Mouse (Mus musculus) liver, embryonic 11.5 days (tissue): ENCODE measurements around the gene Gypa. TPM values are rescaled to one million over a fixed set of nuclear protein-coding genes. Genes with fewer than 3 reads are reported as not detected.
A peak's percentile ranks its signal among the peaks of the same experiment; 100 is the strongest.

ENCODE experiments used
- ATAC-seq: fragments of 200-750 bp; cut with Nextera tagmentation; replicated peaks from 2 replicates; pipeline ENCODE4 v1.8.0; 2017; ENCODE audit warnings: moderate number of reproducible peaks, mild to moderate bottlenecking, moderate TSS enrichment, moderate library complexity; ENCODE audit not compliant: low FRiP score
- DNase-seq: peaks from one replicate; pipeline ENCODE4 v3.0.0-alpha.2; 2017; ENCODE audit warnings: low spot score
- H3K27ac ChIP-seq: fragments of 300-500 bp; sonication (generic); 2 replicates; pipeline ENCODE4 v1.5.1; 2014; ENCODE audit warnings: mild to moderate bottlenecking, low read depth, low read length, control low read depth
- H3K27me3 ChIP-seq: fragments of 300-500 bp; sonication (generic); replicated peaks from 2 replicates; pipeline ENCODE4 v1.6.1; 2014; ENCODE audit warnings: low read length, mixed read lengths; ENCODE audit not compliant: control insufficient read depth, insufficient read depth
- H3K36me3 ChIP-seq: fragments of 300-500 bp; sonication (generic); 2 replicates; pipeline ENCODE4 v1.6.1; 2014; ENCODE audit warnings: mild to moderate bottlenecking, low read length, moderate library complexity, mixed read lengths; ENCODE audit not compliant: control insufficient read depth, insufficient read depth
- H3K4me1 ChIP-seq: fragments of 300-500 bp; sonication (generic); replicated peaks from 2 replicates; pipeline ENCODE4 v1.6.1; 2014; ENCODE audit warnings: low read length, mixed read lengths; ENCODE audit not compliant: control insufficient read depth, insufficient read depth
- H3K4me2 ChIP-seq: fragments of 300-500 bp; sonication (generic); 2 replicates; pipeline ENCODE4 v1.6.1; 2014; ENCODE audit warnings: mild to moderate bottlenecking, control low read depth, moderate library complexity
- H3K4me3 ChIP-seq: fragments of 300-500 bp; sonication (generic); 2 replicates; pipeline ENCODE4 v1.5.1; 2014; ENCODE audit warnings: low read depth, low read length, control low read depth
- H3K9ac ChIP-seq: fragments of 300-500 bp; sonication (generic); 2 replicates; pipeline ENCODE4 v1.6.1; 2014; ENCODE audit warnings: low read depth, low read length, control low read depth
- H3K9me3 ChIP-seq: fragments of 300-500 bp; sonication (generic); 2 replicates; pipeline ENCODE4 v1.6.1; 2016; ENCODE audit warnings: low read length, inconsistent platforms, mixed read lengths; ENCODE audit not compliant: control insufficient read depth
- WGBS: fragments of 180-500 bp; shearing (Covaris S2); extraction: QIAGEN DNeasy Blood & Tissue Kit; methylation state at CpG from one replicate; pipeline ENCODE4 v1.1.7; 2014; 5-methylcytosine and 5-hydroxymethylcytosine counted together
- polyA plus RNA-seq: library from polyadenylated mRNA; unstranded; fragments of >200 nt; fragmentation: Nextera tagmentation; extraction: Ambion mirVana; gene quantifications from 2 replicates; pipeline ENCODE4 v1.2.1, GENCODE M21; 2014

Gypa gene
- polyA plus RNA-seq, 1 experiment from 2014 or later, result 197 TPM

- H3K27ac ChIP-seq, result peak overlapping the region; percentile 90
- H3K4me2 ChIP-seq, result peak overlapping the region; percentile 60
- no peaks in the 10 kb centered on the region for H3K27me3 ChIP-seq
- H3K36me3 ChIP-seq, result peaks cover 3% of the 10 kb centered on the region; the same call in 1 of the 2 replicates
- peaks cover 19% of the 10 kb centered on the region for H3K4me1 ChIP-seq
- WGBS, result 38% methylated on average over 2 of the region's 2 CpGs
- H3K4me3 ChIP-seq, result 0 out of 2 replicates have a peak overlapping the region, but pooled peaks have one; percentile 21
- ATAC-seq, result peak; percentile 92
- H3K9me3 ChIP-seq, result no peaks in the 10 kb centered on the region
- H3K9ac ChIP-seq, result peak overlapping the region; percentile 2; the same call in 1 of the 2 replicates
- no peak for DNase-seq
These were observed 6.7 kb downstream of the Gypa start for GRCm38 (mm10) chr8:80500244-80500643.

GRCm38 (mm10) chr8:80500773-80501172 is 7.2 kb downstream of the Gypa start:
- Histone ChIP-seq H3K36me3 (peaks cover 3% of the 10 kb centered on the region; the same call in 1 of the 2 replicates), H3K27ac (peak overlapping the region; percentile 63), H3K4me1 (peaks cover 19% of the 10 kb centered on the region), H3K9ac (peak overlapping the region; percentile 2; the same call in 1 of the 2 replicates), H3K9me3 (no peaks in the 10 kb centered on the region), H3K27me3 (no peaks in the 10 kb centered on the region), H3K4me3 (peak overlapping the region; percentile 1; the same call in 1 of the 2 replicates), H3K4me2 (peak overlapping the region; percentile 60)
- 45% methylated on average over 3 of the region's 3 CpGs for WGBS
- DNase-seq (no peak), ATAC-seq (peak; percentile 40)

DNA sequence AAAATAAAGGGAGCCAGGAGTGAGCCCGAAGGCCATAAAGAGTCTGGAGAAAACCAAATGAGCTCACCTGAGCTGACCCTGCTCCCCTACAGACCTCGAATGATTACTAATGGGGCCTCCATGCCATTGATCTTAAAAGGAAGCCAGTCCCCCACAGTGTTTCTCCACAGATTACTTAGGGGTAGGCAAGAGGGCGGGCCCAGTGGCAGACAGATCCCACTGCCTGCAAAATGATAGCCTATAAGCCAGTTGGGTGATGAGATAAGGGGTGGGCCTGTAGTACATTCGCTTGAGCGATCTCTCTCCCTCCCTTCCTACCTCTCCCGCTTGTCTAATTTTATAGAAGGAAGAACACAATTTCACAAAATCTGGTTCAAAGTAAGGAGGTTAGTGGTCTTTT is 7.7 kb downstream of the Gypa start:
- H3K4me1 ChIP-seq, result peaks cover 19% of the 10 kb centered on the region
- H3K27me3 ChIP-seq, result no peaks in the 10 kb centered on the region
- peaks cover 3% of the 10 kb centered on the region; the same call in 1 of the 2 replicates for H3K36me3 ChIP-seq
- ATAC-seq (peak; percentile 82), DNase-seq (no peak)
- H3K9me3 ChIP-seq, result no peaks in the 10 kb centered on the region
- H3K27ac ChIP-seq, result peak overlapping the region; percentile 63
- WGBS, result 44% methylated on average over 6 of the region's 6 CpGs
- H3K4me2 ChIP-seq, result peak overlapping the region; percentile 60
- peak overlapping the region; percentile 1; the same call in 1 of the 2 replicates for H3K4me3 ChIP-seq
- peak overlapping the region; percentile 50 for H3K9ac ChIP-seq

DNA sequence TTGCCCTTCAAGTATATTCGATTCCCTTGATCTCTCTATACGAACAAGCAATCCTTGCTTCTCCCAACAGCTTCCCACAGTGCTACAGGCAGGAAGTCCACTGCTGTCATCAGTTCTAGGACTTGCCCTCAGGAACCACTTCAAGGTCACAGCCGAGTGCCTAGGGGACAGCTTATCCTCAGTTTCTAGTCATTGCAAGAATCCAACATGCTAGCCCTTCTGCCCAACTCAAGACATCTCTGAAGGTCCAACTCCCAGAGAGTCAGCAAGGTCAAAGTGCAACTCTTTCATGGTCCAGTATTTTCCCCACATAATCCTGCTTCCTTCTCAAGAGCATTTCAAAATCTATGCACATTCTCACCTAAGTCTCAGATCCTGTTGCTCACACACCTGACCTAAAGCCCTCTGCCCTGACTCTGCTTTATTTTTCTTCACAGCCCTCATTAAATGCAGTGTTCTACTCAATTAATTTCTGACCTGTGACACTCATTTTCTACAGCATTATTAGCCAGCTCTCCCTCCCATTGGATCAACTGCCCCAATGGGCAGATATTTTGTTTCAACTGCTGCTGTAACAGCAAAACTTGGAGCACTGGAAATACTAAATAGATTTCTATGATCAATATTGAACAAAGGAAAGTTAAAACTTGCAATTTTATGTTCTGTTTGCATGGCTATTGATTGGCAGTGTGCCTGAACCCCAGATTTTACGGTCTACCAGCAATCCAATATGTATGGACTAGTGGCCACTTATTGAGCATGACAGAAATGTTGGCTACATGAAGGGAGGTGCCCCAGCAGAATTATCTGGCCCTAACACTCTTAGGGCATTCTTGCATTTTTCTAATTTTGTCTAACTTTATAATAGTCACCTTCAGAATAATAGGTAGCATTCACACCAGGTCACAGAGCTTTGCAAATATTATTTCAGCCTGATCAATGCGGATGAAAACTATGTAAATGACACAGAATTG is 33.1 kb downstream of the Gypa start:
- DNase-seq, result no peak
- H3K4me2 ChIP-seq, result no peak overlapping the region
- no peak overlapping the region for H3K4me3 ChIP-seq
- no peaks in the 10 kb centered on the region for H3K36me3 ChIP-seq
- 81% methylated on average over 5 of the region's 5 CpGs for WGBS
- H3K9me3 ChIP-seq, result no peaks in the 10 kb centered on the region
- no peaks in the 10 kb centered on the region for H3K4me1 ChIP-seq
- no peak overlapping the region for H3K27ac ChIP-seq
- no peak for ATAC-seq
- H3K27me3 ChIP-seq, result no peaks in the 10 kb centered on the region
- no peak overlapping the region for H3K9ac ChIP-seq

- H3K36me3 ChIP-seq, result no peaks in the 10 kb centered on the region
- no peak overlapping the region for H3K27ac ChIP-seq
- H3K27me3 ChIP-seq, result no peaks in the 10 kb centered on the region
- H3K9me3 ChIP-seq, result no peaks in the 10 kb centered on the region
- H3K4me2 ChIP-seq, result no peak overlapping the region
- H3K4me3 ChIP-seq, result no peak overlapping the region
- 83% methylated on average over 3 of the region's 3 CpGs for WGBS
- DNase-seq (no peak), ATAC-seq (no peak)
- H3K9ac ChIP-seq, result no peak overlapping the region
- H3K4me1 ChIP-seq, result no peaks in the 10 kb centered on the region
These were observed 48.3 kb downstream of the Gypa start for GRCm38 (mm10) chr8:80541836-80542235.

DNA sequence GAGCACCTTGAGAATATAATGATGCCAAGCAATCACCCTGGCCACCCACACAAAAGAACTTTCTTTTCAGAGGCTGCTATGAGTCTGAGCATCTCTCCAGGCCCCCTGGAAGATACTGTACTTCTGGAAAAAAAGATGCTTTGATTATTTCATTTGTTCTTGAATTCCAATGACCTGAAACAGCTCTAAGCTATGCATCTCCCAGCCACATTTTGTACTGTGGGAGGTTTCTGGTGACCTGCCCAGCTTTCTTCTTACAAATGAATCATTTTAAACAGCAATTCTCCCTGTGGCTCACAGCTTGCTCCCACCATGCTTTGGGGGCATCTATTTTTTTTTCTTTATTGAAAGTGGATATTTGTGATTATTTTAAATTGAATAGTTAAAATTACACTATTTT is 56.9 kb downstream of the Gypa start:
- Histone ChIP-seq H3K4me1 (peaks cover 2% of the 10 kb centered on the region; the same call in 1 of the 2 replicates), H3K27ac (no peak overlapping the region), H3K9me3 (no peaks in the 10 kb centered on the region), H3K4me3 (no peak overlapping the region), H3K36me3 (no peaks in the 10 kb centered on the region), H3K9ac (no peak overlapping the region), H3K4me2 (no peak overlapping the region), H3K27me3 (no peaks in the 10 kb centered on the region)
- ATAC-seq (no peak), DNase-seq (no peak)

DNA sequence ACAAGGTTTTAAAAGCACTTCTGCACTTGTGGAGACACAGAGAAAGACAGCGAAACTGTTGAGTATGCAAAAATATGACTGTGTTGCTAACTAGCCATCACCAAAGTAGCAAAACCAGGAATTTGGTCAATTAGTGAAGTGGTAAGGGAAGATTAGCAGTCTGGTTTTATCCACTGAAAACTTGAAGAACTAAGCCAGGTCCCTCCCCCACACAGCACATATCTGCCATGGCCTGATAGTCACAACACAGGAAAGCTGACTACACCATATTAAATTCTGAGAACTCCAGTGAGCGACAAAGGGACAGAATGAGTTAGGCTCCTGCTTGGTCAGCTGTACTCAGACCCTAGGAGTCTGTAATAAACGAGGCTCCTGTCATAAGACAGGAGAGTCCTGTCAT is 57.7 kb downstream of the Gypa start:
- peak; percentile 36 for DNase-seq
- 30% methylated on average over 3 of the region's 3 CpGs for WGBS
- Histone ChIP-seq H3K27me3 (no peaks in the 10 kb centered on the region), H3K9me3 (no peaks in the 10 kb centered on the region), H3K9ac (no peak overlapping the region), H3K27ac (0 out of 2 replicates have a peak overlapping the region, but pooled peaks have one; percentile 30), H3K4me1 (peaks cover 2% of the 10 kb centered on the region; the same call in 1 of the 2 replicates), H3K36me3 (no peaks in the 10 kb centered on the region), H3K4me3 (no peak overlapping the region), H3K4me2 (0 out of 2 replicates have a peak overlapping the region, but pooled peaks have one; percentile 3)
- ATAC-seq, result peak; percentile 95

DNA sequence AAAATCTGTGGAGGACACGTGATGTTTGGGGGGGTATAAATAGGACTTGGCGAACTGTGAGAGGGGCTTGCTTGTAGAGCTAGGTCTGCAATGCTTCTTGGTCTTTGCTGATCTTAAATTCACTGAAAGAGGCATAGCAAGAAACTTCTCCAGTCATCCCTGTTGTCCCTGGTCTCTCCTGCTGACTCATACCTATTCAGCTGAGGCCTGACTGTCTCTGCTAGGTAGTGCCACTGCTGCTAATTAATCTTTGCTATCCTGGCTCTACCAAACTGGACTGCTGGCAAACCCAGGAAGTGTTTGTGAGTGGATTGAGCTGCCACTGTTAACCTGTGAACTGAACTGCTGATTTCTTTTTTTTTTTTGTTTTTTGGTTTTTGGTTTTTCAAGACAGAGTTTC is 61.4 kb downstream of the Gypa start:
- ATAC-seq, result no peak
- no peak overlapping the region for H3K27ac ChIP-seq
- no peak for DNase-seq
- no peak overlapping the region for H3K4me2 ChIP-seq
- no peaks in the 10 kb centered on the region for H3K27me3 ChIP-seq
- no peaks in the 10 kb centered on the region for H3K36me3 ChIP-seq
- 90% methylated on average over 2 of the region's 2 CpGs for WGBS
- peaks cover 2% of the 10 kb centered on the region; the same call in 1 of the 2 replicates for H3K4me1 ChIP-seq
- no peaks in the 10 kb centered on the region for H3K9me3 ChIP-seq
- no peak overlapping the region for H3K4me3 ChIP-seq
- H3K9ac ChIP-seq, result no peak overlapping the region
